Mouse (Mus musculus) liver, postnatal 0 days (tissue): Measurements from ENCODE around the gene Hmx1. TPM values are rescaled to one million over a fixed set of nuclear protein-coding genes. Genes with fewer than 3 reads are reported as not detected.

Experiments
- ATAC-seq: fragments of 200-750 bp; cut with Nextera tagmentation; 2 replicates; pipeline ENCODE4 v1.8.0; 2017; ENCODE audit warnings: mild to moderate bottlenecking, moderate library complexity
- DNase-seq: peaks from one replicate; pipeline ENCODE4 v3.0.0-alpha.2; 2016
- H3K27ac ChIP-seq: fragments of 300-500 bp; sonication (generic); 2 replicates; pipeline ENCODE4 v1.5.1; 2014; ENCODE audit warnings: antibody characterized with exemption, moderate library complexity, mild to moderate bottlenecking, low read depth
- H3K27me3 ChIP-seq: fragments of 300-500 bp; sonication (generic); 2 replicates; pipeline ENCODE4 v1.6.1; 2014; ENCODE audit warnings: low read length, control low read depth, mixed read lengths; ENCODE audit not compliant: insufficient read depth
- H3K36me3 ChIP-seq: fragments of 300-500 bp; sonication (generic); replicated peaks from 2 replicates; pipeline ENCODE4 v1.6.1; 2014; ENCODE audit warnings: mild to moderate bottlenecking, control low read depth, low read length, moderate library complexity, mixed read lengths; ENCODE audit not compliant: insufficient read depth
- H3K4me1 ChIP-seq: fragments of 300-500 bp; sonication (generic); 2 replicates; pipeline ENCODE4 v1.6.1; 2014; ENCODE audit warnings: antibody characterized with exemption, mild to moderate bottlenecking, control low read depth; ENCODE audit not compliant: insufficient read depth
- H3K4me2 ChIP-seq: fragments of 300-500 bp; sonication (generic); 2 replicates; pipeline ENCODE4 v1.6.1; 2014; ENCODE audit warnings: low read depth, mild to moderate bottlenecking, low read length, moderate library complexity, mixed read lengths
- H3K4me3 ChIP-seq: fragments of 300-500 bp; sonication (generic); 2 replicates; pipeline ENCODE4 v1.5.1; 2014; ENCODE audit warnings: low read depth, low read length
- H3K9ac ChIP-seq: fragments of 300-500 bp; sonication (generic); replicated peaks from 2 replicates; pipeline ENCODE4 v1.6.1; 2014; ENCODE audit warnings: mild to moderate bottlenecking, moderate library complexity
- H3K9me3 ChIP-seq: fragments of 300-500 bp; sonication (generic); 2 replicates; pipeline ENCODE4 v1.6.1; 2016; ENCODE audit warnings: mild to moderate bottlenecking, control low read depth, low read length, mixed read lengths
- CTCF ChIP-seq: sonication (generic); IDR thresholded peaks from 2 replicates; pipeline ENCODE4 v1.5.1; 2016; ENCODE audit warnings: antibody characterized with exemption, low read depth
- EP300 ChIP-seq: IDR thresholded peaks from 2 replicates; pipeline ENCODE4 v1.6.1; 2016; ENCODE audit warnings: antibody characterized with exemption, low read depth, mild to moderate bottlenecking
- WGBS: fragments of 180-500 bp; shearing (Covaris S2); extraction: QIAGEN DNeasy Blood & Tissue Kit; methylation state at CpG from one replicate; pipeline ENCODE4 v1.1.7; 2014; ENCODE audit not compliant: insufficient replicate concordance; 5-methylcytosine and 5-hydroxymethylcytosine counted together
- polyA plus RNA-seq: library from polyadenylated mRNA; unstranded; fragments of >200 nt; fragmentation: Nextera tagmentation; extraction: Ambion mirVana; gene quantifications from 2 replicates; pipeline ENCODE4 v1.2.1, GENCODE M21; 2015

Gene Hmx1
- polyA plus RNA-seq, 1 experiment from 2014 or later, result not detected

GRCm38 (mm10) chr5:35441411-35441810 is 52.5 kb downstream of the Hmx1 start:
- TF ChIP-seq CTCF, result no peak
- no peak for TF ChIP-seq EP300
- 55% methylated on average over 9 of the region's 9 CpGs for WGBS
- Histone ChIP-seq H3K4me1 (no peaks in the 10 kb centered on the region), H3K27ac (no peak overlapping the region), H3K4me3 (no peak overlapping the region), H3K9ac (no peak overlapping the region), H3K27me3 (no peaks in the 10 kb centered on the region), H3K4me2 (no peak overlapping the region), H3K36me3 (no peaks in the 10 kb centered on the region), H3K9me3 (no peaks in the 10 kb centered on the region)
- no peak for DNase-seq
- no peak for ATAC-seq

GRCm38 (mm10) chr5:35444731-35445130 is 55.8 kb downstream of the Hmx1 start:
- Histone ChIP-seq H3K27ac (no peak overlapping the region), H3K27me3 (no peaks in the 10 kb centered on the region), H3K4me3 (no peak overlapping the region), H3K9me3 (no peaks in the 10 kb centered on the region), H3K36me3 (no peaks in the 10 kb centered on the region), H3K4me2 (no peak overlapping the region), H3K4me1 (no peaks in the 10 kb centered on the region), H3K9ac (no peak overlapping the region)
- WGBS, result 85% methylated on average over 12 of the region's 12 CpGs
- no peak for ATAC-seq
- DNase-seq, result no peak
- TF ChIP-seq CTCF, result no peak
- TF ChIP-seq EP300, result no peak

GRCm38 (mm10) chr5:35447656-35448443 is 58.9 kb downstream of the Hmx1 start:
- ATAC-seq (no peak), DNase-seq (no peak)
- no peaks in the 10 kb centered on the region for H3K27me3 ChIP-seq
- WGBS, result 23% methylated on average over 27 of the region's 27 CpGs
- H3K36me3 ChIP-seq, result no peaks in the 10 kb centered on the region
- no peak overlapping the region for H3K9ac ChIP-seq
- TF ChIP-seq EP300 (no peak), CTCF (no peak)
- H3K27ac ChIP-seq, result no peak overlapping the region
- H3K9me3 ChIP-seq, result no peaks in the 10 kb centered on the region
- no peak overlapping the region for H3K4me2 ChIP-seq
- no peak overlapping the region for H3K4me3 ChIP-seq
- H3K4me1 ChIP-seq, result no peaks in the 10 kb centered on the region

Other genes starting within 250 kb of the Hmx1 start
- gene Adra2c, start 110.8 kb upstream of the Hmx1 start, polyA plus RNA-seq, result not detected in 2 replicates
- 1.5 and 1.8 TPM in 2 replicates for gene Cpz, start 136.6 kb downstream of the Hmx1 start, polyA plus RNA-seq
- gene Trmt44, start 186.0 kb downstream of the Hmx1 start, polyA plus RNA-seq, result 1.5 and 1.7 TPM in 2 replicates
- gene Acox3, start 193.9 kb downstream of the Hmx1 start, polyA plus RNA-seq, result 4.0 and 4.3 TPM in 2 replicates